Comparison of ENCODE assay signal across 9 mouse cellular contexts in genomic region chr14:74113116-74113515, GRCm38 (mm10).
DNase-seq lines count a peak whose midpoint lies in the region; ATAC-seq lines count a peak whose summit lies in the region.
"Had no signal": no experiment of that assay in that cellular context is flagged by ENCODE, and none has a peak within 500 bp of the region (broad histone marks: within the 10 kb centered on the region; RNA-seq: fewer than 3 reads in every experiment).

No protein-coding gene starts in this region.

- H3K4me1 ChIP-seq in neural tube, embryonic 12.5 days, result peaks cover 3% of the 10 kb centered on the region; the same call in 1 of the 2 replicates
- peaks cover 9% of the 10 kb centered on the region for H3K4me1 ChIP-seq in hindbrain, embryonic 13.5 days (replicated peaks)
- no peaks in the 10 kb centered on the region for H3K4me1 ChIP-seq in midbrain, embryonic 14.5 days (ENCODE audit: control insufficient read depth, insufficient read depth, low read length)
- H3K4me1 ChIP-seq: lung, embryonic 15.5 days had no signal

- no peaks in the 10 kb centered on the region for H3K27me3 ChIP-seq in neural tube, embryonic 12.5 days (replicated peaks)
- H3K27me3 ChIP-seq in hindbrain, embryonic 13.5 days, result no peaks in the 10 kb centered on the region
- H3K27me3 ChIP-seq in midbrain, embryonic 14.5 days (ENCODE audit: control insufficient read depth, insufficient read depth, low read length), result no peaks in the 10 kb centered on the region
- H3K27me3 ChIP-seq: lung, embryonic 15.5 days had no signal

- no peak for DNase-seq in neural tube, embryonic 10.5 days (ENCODE audit: extremely low spot score, low spot score)
- DNase-seq in midbrain, embryonic 14.5 days, result peak; percentile 74
- no peak for DNase-seq in thymus, postnatal 10 days (ENCODE audit: low spot score in 2 of 2)
- no peak for DNase-seq in B cell, adult 2 months
- DNase-seq: adrenal gland, postnatal 14 days had no signal

- no peak overlapping the region for H3K4me3 ChIP-seq in neural tube, embryonic 12.5 days
- H3K4me3 ChIP-seq in hindbrain, embryonic 13.5 days, result no peak overlapping the region
- H3K4me3 ChIP-seq in midbrain, embryonic 14.5 days (replicated peaks; ENCODE audit: low read depth, low read length), result no peak overlapping the region
- H3K4me3 ChIP-seq: lung, embryonic 15.5 days had no signal

- 64% methylated on average over 5 of the region's 5 CpGs for WGBS in neural tube, embryonic 12.5 days
- WGBS in hindbrain, embryonic 13.5 days, result 40% methylated on average over 5 of the region's 5 CpGs
- WGBS in midbrain, embryonic 14.5 days, result 40% methylated on average over 5 of the region's 5 CpGs

- no peak overlapping the region for H3K4me2 ChIP-seq in neural tube, embryonic 12.5 days (replicated peaks)
- H3K4me2 ChIP-seq in hindbrain, embryonic 13.5 days, result peak overlapping the region; percentile 18; the same call in 1 of the 2 replicates
- no peak overlapping the region for H3K4me2 ChIP-seq in midbrain, embryonic 14.5 days (ENCODE audit: low read length)
- H3K4me2 ChIP-seq: lung, embryonic 15.5 days had no signal

- H3K9me3 ChIP-seq in neural tube, embryonic 12.5 days, result no peaks in the 10 kb centered on the region
- no peaks in the 10 kb centered on the region for H3K9me3 ChIP-seq in hindbrain, embryonic 13.5 days
- no peaks in the 10 kb centered on the region for H3K9me3 ChIP-seq in midbrain, embryonic 14.5 days (ENCODE audit: control insufficient read depth, low read length)
- H3K9me3 ChIP-seq: lung, embryonic 15.5 days had no signal

- no peak overlapping the region for H3K9ac ChIP-seq in neural tube, embryonic 12.5 days
- H3K9ac ChIP-seq in hindbrain, embryonic 13.5 days, result no peak overlapping the region
- H3K9ac ChIP-seq in midbrain, embryonic 14.5 days (replicated peaks; ENCODE audit: low read length), result no peak overlapping the region
- H3K9ac ChIP-seq: lung, embryonic 15.5 days had no signal

- ATAC-seq in neural tube, embryonic 12.5 days (ENCODE audit: low FRiP score, low read depth), result peak; percentile 75; the same call in 1 of the 2 replicates
- ATAC-seq in hindbrain, embryonic 13.5 days (ENCODE audit: low FRiP score), result peak; percentile 93
- ATAC-seq in midbrain, embryonic 14.5 days (ENCODE audit: low FRiP score, low TSS enrichment), result peak; percentile 80
- ATAC-seq in monocyte, adult 5-6 weeks (replicated peaks; ENCODE audit: insufficient number of reproducible peaks, low FRiP score, low TSS enrichment, poor library complexity, severe bottlenecking), result no peak

- no peaks in the 10 kb centered on the region for H3K36me3 ChIP-seq in neural tube, embryonic 12.5 days
- no peaks in the 10 kb centered on the region for H3K36me3 ChIP-seq in hindbrain, embryonic 13.5 days
- H3K36me3 ChIP-seq in midbrain, embryonic 14.5 days (ENCODE audit: control insufficient read depth, insufficient read depth, low read length), result no peaks in the 10 kb centered on the region
- H3K36me3 ChIP-seq: lung, embryonic 15.5 days had no signal

- no peak overlapping the region for H3K27ac ChIP-seq in neural tube, embryonic 12.5 days
- H3K27ac ChIP-seq in hindbrain, embryonic 13.5 days, result peak overlapping the region; percentile 27; the same call in 1 of the 2 replicates
- H3K27ac ChIP-seq in midbrain, embryonic 14.5 days (replicated peaks; ENCODE audit: low read depth, low read length), result no peak overlapping the region
- H3K27ac ChIP-seq: lung, embryonic 15.5 days had no signal
